In the genomic region with DNA sequence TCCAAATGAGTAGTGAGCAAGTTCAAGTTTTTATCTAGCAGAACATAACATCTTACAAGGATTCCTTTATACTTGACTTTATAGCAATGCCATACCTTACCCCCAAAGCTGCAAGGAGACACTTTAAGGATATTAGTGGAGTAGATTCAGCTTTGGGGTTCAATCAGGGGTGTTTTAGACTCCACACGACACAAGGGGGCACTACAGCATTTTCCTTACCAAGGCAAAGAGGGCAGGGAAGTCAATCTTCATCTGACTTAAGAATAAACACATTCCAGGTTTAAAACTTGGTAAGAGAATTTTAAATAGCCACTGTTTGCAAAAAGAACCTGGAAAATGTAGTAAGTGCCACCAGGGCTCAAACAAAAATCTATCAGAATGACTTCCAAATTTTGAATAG, we compare ENCODE assay signal across 11 mouse cellular contexts. TPM values are rescaled to one million over a fixed set of nuclear protein-coding genes. Genes with fewer than 3 reads are reported as not detected.
DNase-seq lines count a peak whose midpoint lies in the region; ATAC-seq and TF ChIP-seq lines count a peak whose summit lies in the region.
"Had no signal": no experiment of that assay in that cellular context is flagged by ENCODE, and none has a peak within 500 bp of the region (broad histone marks: within the 10 kb centered on the region; RNA-seq: fewer than 3 reads in every experiment).

No protein-coding gene starts in this region.

- no peak for ATAC-seq in heart, postnatal 0 days (ENCODE audit: insufficient read depth, low read depth)
- no peak for ATAC-seq in midbrain, embryonic 14.5 days (ENCODE audit: low FRiP score, low TSS enrichment)
- no peak for ATAC-seq in midbrain, embryonic 13.5 days

- peak; percentile 42 for TF ChIP-seq CTCF in heart, postnatal 0 days (IDR thresholded peaks at IDR 0.05; ENCODE audit: low read depth)

- H3K27ac ChIP-seq in heart, postnatal 0 days (ENCODE audit: low read depth): no peak overlapping the region
- H3K27ac ChIP-seq in midbrain, embryonic 14.5 days (replicated peaks; ENCODE audit: low read depth, low read length): no peak overlapping the region
- H3K27ac ChIP-seq in midbrain, embryonic 13.5 days: no peak overlapping the region
- H3K27ac ChIP-seq: forebrain, embryonic 10.5 days had no signal

- no peak overlapping the region for H3K4me2 ChIP-seq in heart, postnatal 0 days (ENCODE audit: low read depth, low read length)
- H3K4me2 ChIP-seq in midbrain, embryonic 14.5 days (ENCODE audit: low read length): no peak overlapping the region
- H3K4me2 ChIP-seq in midbrain, embryonic 13.5 days (replicated peaks): no peak overlapping the region

- no peaks in the 10 kb centered on the region for H3K27me3 ChIP-seq in heart, postnatal 0 days (ENCODE audit: control insufficient read depth, insufficient read depth, low read length)
- H3K27me3 ChIP-seq in midbrain, embryonic 14.5 days (ENCODE audit: control insufficient read depth, insufficient read depth, low read length): no peaks in the 10 kb centered on the region
- no peaks in the 10 kb centered on the region for H3K27me3 ChIP-seq in midbrain, embryonic 13.5 days

- intact Hi-C loops in heart, postnatal 25 days (cut with DNase I): loop anchor here (2.0 to 5.0 kb wide), 2 partner anchors 100 to 607 kb away; no protein-coding TSS in a partner anchor

- no peak for DNase-seq in heart, postnatal 0 days (ENCODE audit: low spot score)
- no peak for DNase-seq in heart, postnatal 25 days (ENCODE audit: low spot score)
- DNase-seq in midbrain, embryonic 14.5 days: peak; percentile 21
- peak; percentile 22 for DNase-seq in brain, adult 2 months (ENCODE audit: low read depth, low spot score)
- peak; percentile 4 for DNase-seq in mesoderm, embryonic 11.5 days (ENCODE audit: low read depth, low spot score)
- no peak for DNase-seq in T-cell, adult 2 months (ENCODE audit: low spot score)
- DNase-seq in spleen, adult 18-20 months: no peak

- H3K4me1 ChIP-seq in heart, postnatal 0 days (ENCODE audit: control insufficient read depth, insufficient read depth): no peaks in the 10 kb centered on the region
- H3K4me1 ChIP-seq in midbrain, embryonic 14.5 days (ENCODE audit: control insufficient read depth, insufficient read depth, low read length): no peaks in the 10 kb centered on the region
- no peaks in the 10 kb centered on the region for H3K4me1 ChIP-seq in midbrain, embryonic 13.5 days (replicated peaks)

- H3K9ac ChIP-seq in heart, postnatal 0 days (replicated peaks; ENCODE audit: low read depth, low read length): no peak overlapping the region
- H3K9ac ChIP-seq in midbrain, embryonic 14.5 days (replicated peaks; ENCODE audit: low read length): no peak overlapping the region
- no peak overlapping the region for H3K9ac ChIP-seq in midbrain, embryonic 13.5 days (replicated peaks)

- WGBS in heart, postnatal 0 days: 3% methylated on average over 1 of the region's 1 CpGs
- WGBS in midbrain, embryonic 14.5 days: 16% methylated on average over 1 of the region's 1 CpGs
- 6% methylated on average over 1 of the region's 1 CpGs for WGBS in midbrain, embryonic 13.5 days

- no peaks in the 10 kb centered on the region for H3K9me3 ChIP-seq in heart, postnatal 0 days (replicated peaks; ENCODE audit: control insufficient read depth, low read length)
- H3K9me3 ChIP-seq in midbrain, embryonic 14.5 days (ENCODE audit: control insufficient read depth, low read length): no peaks in the 10 kb centered on the region
- H3K9me3 ChIP-seq in midbrain, embryonic 13.5 days: no peaks in the 10 kb centered on the region
- H3K9me3 ChIP-seq: forebrain, embryonic 10.5 days had no signal

- no peaks in the 10 kb centered on the region for H3K36me3 ChIP-seq in heart, postnatal 0 days (replicated peaks; ENCODE audit: control insufficient read depth, insufficient read depth, low read length)
- H3K36me3 ChIP-seq in midbrain, embryonic 14.5 days (ENCODE audit: control insufficient read depth, insufficient read depth, low read length): no peaks in the 10 kb centered on the region
- H3K36me3 ChIP-seq in midbrain, embryonic 13.5 days: no peaks in the 10 kb centered on the region
- H3K36me3 ChIP-seq: forebrain, embryonic 10.5 days had no signal

- TF ChIP-seq EP300 in heart, postnatal 0 days (IDR thresholded peaks at IDR 0.05; ENCODE audit: low read depth): no peak

- H3K4me3 ChIP-seq in heart, postnatal 0 days (ENCODE audit: low read depth, low read length): no peak overlapping the region
- no peak overlapping the region for H3K4me3 ChIP-seq in midbrain, embryonic 14.5 days (replicated peaks; ENCODE audit: low read depth, low read length)
- no peak overlapping the region for H3K4me3 ChIP-seq in midbrain, embryonic 13.5 days (replicated peaks)
- H3K4me3 ChIP-seq: forebrain, embryonic 10.5 days had no signal

RNA-seq across cellular contexts. Expression of gene Usp26, which starts 33.6 kb away (rescaled TPM):
- 0.08 TPM in 1 of 2 replicates, not detected in the other for total RNA-seq in heart, postnatal 0 days (2014; rRNA removed; ENCODE audit: low replicate concordance)
- 0.03 TPM in 1 of 2 replicates, not detected in the other for polyA plus RNA-seq in heart, postnatal 0 days (2015; fragmentation: Nextera tagmentation; extraction: Ambion mirVana)
- total RNA-seq in heart, postnatal 25 days (2021): under 1 TPM in 1 of 2 experiments, not detected in 1; 0.10 TPM
- polyA plus RNA-seq in midbrain, embryonic 14.5 days (2014; fragmentation: Nextera tagmentation; extraction: Ambion mirVana): not detected in 2 replicates
- polyA plus RNA-seq in midbrain, embryonic 13.5 days (2015; fragmentation: Nextera tagmentation; extraction: Ambion mirVana): not detected in 2 replicates
- total RNA-seq: left cerebral cortex, adult 18-20 months had no signal
- polyA plus RNA-seq: forebrain, embryonic 10.5 days; stomach, embryonic 16.5 days had no signal

Comparison
In these comparisons a context has a peak if more than half of its experiments do, and no peak if none do; other contexts are left out.
1. DNase-seq: peak in midbrain, embryonic 14.5 days (single experiment), brain, adult 2 months (single experiment) and mesoderm, embryonic 11.5 days (single experiment); none in heart, postnatal 0 days (single experiment), heart, postnatal 25 days (single experiment), T-cell, adult 2 months (single experiment) and spleen, adult 18-20 months (0 of 2).